Mouse (Mus musculus) neural tube, embryonic 13.5 days (tissue): ENCODE data around the gene Hnrnpa2b1. TPM values are rescaled to one million over a fixed set of nuclear protein-coding genes. Genes with fewer than 3 reads are reported as not detected.
A peak's percentile ranks its signal among the peaks of the same experiment; 100 is the strongest.
"Not testable (repeated sequence)": the region's sequence is repeated elsewhere in the genome, so short reads cannot be mapped to it uniquely, and the experiment has no call there.

Experiments
- ATAC-seq: fragments of 200-750 bp; cut with Nextera tagmentation; 2 replicates; pipeline ENCODE4 v1.8.0; 2017; ENCODE audit warnings: low read depth, mild to moderate bottlenecking, moderate TSS enrichment, moderate library complexity
- H3K27ac ChIP-seq: fragments of 300-500 bp; sonication (generic); replicated peaks from 2 replicates; pipeline ENCODE4 v1.5.1; 2015; ENCODE audit warnings: moderate library complexity, mild to moderate bottlenecking, inconsistent platforms
- H3K27me3 ChIP-seq: fragments of 300-500 bp; sonication (generic); 2 replicates; pipeline ENCODE4 v1.6.1; 2015; ENCODE audit warnings: mild to moderate bottlenecking, inconsistent platforms
- H3K36me3 ChIP-seq: fragments of 300-500 bp; sonication (generic); 2 replicates; pipeline ENCODE4 v1.6.1; 2015; ENCODE audit warnings: mild to moderate bottlenecking, inconsistent platforms
- H3K4me1 ChIP-seq: fragments of 300-500 bp; sonication (generic); replicated peaks from 2 replicates; pipeline ENCODE4 v1.6.1; 2015; ENCODE audit warnings: inconsistent platforms
- H3K4me2 ChIP-seq: fragments of 300-500 bp; sonication (generic); 2 replicates; pipeline ENCODE4 v1.6.1; 2015; ENCODE audit warnings: inconsistent platforms, mild to moderate bottlenecking, moderate library complexity
- H3K4me3 ChIP-seq: fragments of 300-500 bp; sonication (generic); 2 replicates; pipeline ENCODE4 v1.5.1; 2015; ENCODE audit warnings: mild to moderate bottlenecking, inconsistent platforms
- H3K9ac ChIP-seq: fragments of 300-500 bp; sonication (generic); 2 replicates; pipeline ENCODE4 v1.6.1; 2015; ENCODE audit warnings: moderate library complexity, mild to moderate bottlenecking, inconsistent platforms
- H3K9me3 ChIP-seq: fragments of 300-500 bp; sonication (generic); 2 replicates; pipeline ENCODE4 v1.6.1; 2016; ENCODE audit warnings: inconsistent platforms
- WGBS: fragments of 180-500 bp; shearing (Covaris S2); methylation state at CpG from one replicate; pipeline ENCODE4 v1.1.7; 2015; 5-methylcytosine and 5-hydroxymethylcytosine counted together
- polyA plus RNA-seq: library from polyadenylated mRNA; unstranded; fragments of >200 nt; fragmentation: Nextera tagmentation; extraction: Ambion mirVana; gene quantifications from 2 replicates; pipeline ENCODE4 v1.2.1, GENCODE M21; 2015

Gene Hnrnpa2b1
- polyA plus RNA-seq, 1 experiment from 2014 or later = 1,536 TPM

- no peak overlapping the region for H3K4me3 ChIP-seq
- H3K27ac ChIP-seq = no peak overlapping the region
- no peaks in the 10 kb centered on the region for H3K27me3 ChIP-seq
- H3K4me2 ChIP-seq = no peak overlapping the region
- no peaks in the 10 kb centered on the region for H3K4me1 ChIP-seq
- ATAC-seq = no peak
- H3K36me3 ChIP-seq = peaks cover 25% of the 10 kb centered on the region
- H3K9ac ChIP-seq = no peak overlapping the region
- WGBS = 77% methylated on average over 7 of the region's 7 CpGs
- no peaks in the 10 kb centered on the region for H3K9me3 ChIP-seq
Observed at GRCm38 (mm10) chr6:51486076-51486710, 16.5 kb upstream of the Hnrnpa2b1 start.

- WGBS = 63% methylated on average over 2 of the region's 2 CpGs
- ATAC-seq = no peak
- no peak overlapping the region for H3K4me2 ChIP-seq
- no peaks in the 10 kb centered on the region for H3K27me3 ChIP-seq
- H3K4me3 ChIP-seq = no peak overlapping the region
- no peaks in the 10 kb centered on the region for H3K9me3 ChIP-seq
- H3K9ac ChIP-seq = no peak overlapping the region
- H3K4me1 ChIP-seq = no peaks in the 10 kb centered on the region
- peaks cover 31% of the 10 kb centered on the region for H3K36me3 ChIP-seq
- H3K27ac ChIP-seq = no peak overlapping the region
Observed at GRCm38 (mm10) chr6:51485646-51486045, 16.0 kb upstream of the Hnrnpa2b1 start.

- not testable (repeated sequence) for H3K4me2 ChIP-seq, H3K27me3 ChIP-seq, ATAC-seq, H3K4me3 ChIP-seq, H3K9ac ChIP-seq, H3K4me1 ChIP-seq, H3K9me3 ChIP-seq, H3K27ac ChIP-seq
- 91% methylated on average over 8 of the region's 8 CpGs for WGBS
- H3K36me3 ChIP-seq = peaks cover 42% of the 10 kb centered on the region
Observed at GRCm38 (mm10) chr6:51484556-51484955, 14.9 kb upstream of the Hnrnpa2b1 start.

- no peaks in the 10 kb centered on the region for H3K4me1 ChIP-seq
- H3K4me2 ChIP-seq = no peak overlapping the region
- peaks cover 48% of the 10 kb centered on the region for H3K36me3 ChIP-seq
- ATAC-seq = no peak
- H3K9me3 ChIP-seq = no peaks in the 10 kb centered on the region
- no peaks in the 10 kb centered on the region for H3K27me3 ChIP-seq
- WGBS = 94% methylated on average over 3 of the region's 3 CpGs
- no peak overlapping the region for H3K9ac ChIP-seq
- H3K27ac ChIP-seq = no peak overlapping the region
- H3K4me3 ChIP-seq = no peak overlapping the region
Observed at GRCm38 (mm10) chr6:51483861-51484260, 14.2 kb upstream of the Hnrnpa2b1 start.

GRCm38 (mm10) chr6:51481548-51481947 is 11.9 kb upstream of the Hnrnpa2b1 start:
- H3K36me3 ChIP-seq = peaks cover 65% of the 10 kb centered on the region

GRCm38 (mm10) chr6:51479136-51479731 is 9.5 kb upstream of the Hnrnpa2b1 start:
- ATAC-seq = no peak
- no peak overlapping the region for H3K4me3 ChIP-seq
- H3K27ac ChIP-seq = no peak overlapping the region
- peaks cover 6% of the 10 kb centered on the region for H3K4me1 ChIP-seq
- WGBS = 93% methylated on average over 4 of the region's 4 CpGs
- no peaks in the 10 kb centered on the region for H3K27me3 ChIP-seq
- H3K36me3 ChIP-seq = peaks cover 77% of the 10 kb centered on the region
- no peak overlapping the region for H3K9ac ChIP-seq
- H3K4me2 ChIP-seq = no peak overlapping the region
- H3K9me3 ChIP-seq = no peaks in the 10 kb centered on the region

More at GRCm38 (mm10) chr6:51481548-51481947, 11.9 kb upstream of the Hnrnpa2b1 start:
- WGBS = 93% methylated on average over 8 of the region's 8 CpGs
- Histone ChIP-seq H3K9me3 (no peaks in the 10 kb centered on the region), H3K4me2 (no peak overlapping the region), H3K4me3 (no peak overlapping the region), H3K9ac (no peak overlapping the region), H3K4me1 (no peaks in the 10 kb centered on the region; the same call in 1 of the 2 replicates), H3K27me3 (no peaks in the 10 kb centered on the region), H3K27ac (no peak overlapping the region)
- no peak for ATAC-seq

GRCm38 (mm10) chr6:51472213-51472612 is 2.5 kb upstream of the Hnrnpa2b1 start:
- ATAC-seq = no peak
- peak overlapping the region; percentile 100 for H3K9ac ChIP-seq
- peak overlapping the region; percentile 98 for H3K4me3 ChIP-seq
- no peaks in the 10 kb centered on the region for H3K27me3 ChIP-seq
- peaks cover 42% of the 10 kb centered on the region for H3K36me3 ChIP-seq
- whole genome bisulfite sequencing = 41% methylated on average over 4 of the region's 4 CpGs
- peak overlapping the region; percentile 67 for H3K4me2 ChIP-seq
- peaks cover 32% of the 10 kb centered on the region for H3K4me1 ChIP-seq
- H3K27ac ChIP-seq = peak overlapping the region; percentile 100
- H3K9me3 ChIP-seq = no peaks in the 10 kb centered on the region

- no peaks in the 10 kb centered on the region for H3K27me3 ChIP-seq
- peak overlapping the region; percentile 98 for H3K4me3 ChIP-seq
- no peak for ATAC-seq
- 16% methylated on average over 3 of the region's 3 CpGs for WGBS
- peak overlapping the region; percentile 100 for H3K27ac ChIP-seq
- H3K9me3 ChIP-seq = no peaks in the 10 kb centered on the region
- H3K36me3 ChIP-seq = peaks cover 42% of the 10 kb centered on the region
- H3K4me1 ChIP-seq = peaks cover 36% of the 10 kb centered on the region
- peak overlapping the region; percentile 67 for H3K4me2 ChIP-seq
- peak overlapping the region; percentile 100 for H3K9ac ChIP-seq
Observed at GRCm38 (mm10) chr6:51471782-51472181, 2.1 kb upstream of the Hnrnpa2b1 start.

GRCm38 (mm10) chr6:51471179-51471505 is 1.4 kb upstream of the Hnrnpa2b1 start:
- H3K36me3 ChIP-seq = peaks cover 44% of the 10 kb centered on the region
- peak overlapping the region; percentile 100 for H3K9ac ChIP-seq
- no peaks in the 10 kb centered on the region for H3K27me3 ChIP-seq
- H3K4me3 ChIP-seq = peak overlapping the region; percentile 98
- H3K4me2 ChIP-seq = peak overlapping the region; percentile 67
- no peaks in the 10 kb centered on the region for H3K9me3 ChIP-seq
- H3K27ac ChIP-seq = peak overlapping the region; percentile 100
- no peak; the same call in 1 of the 2 replicates for ATAC-seq
- H3K4me1 ChIP-seq = peaks cover 43% of the 10 kb centered on the region
- WGBS = under 1% methylated on average over 10 of the region's 10 CpGs

GRCm38 (mm10) chr6:51470311-51471178 is 851 bp upstream of the Hnrnpa2b1 start, which contains the start of gene Cbx3:
Cbx3 (plus strand) TSS chr6:51470360.
- no peaks in the 10 kb centered on the region for H3K27me3 ChIP-seq
- H3K27ac ChIP-seq = peak within 1 kb of the TSS; percentile 100
- peaks cover 45% of the 10 kb centered on the region for H3K36me3 ChIP-seq
- peak within 1 kb of the TSS; percentile 100 for H3K9ac ChIP-seq
- peak within 1 kb of the TSS; percentile 98 for H3K4me3 ChIP-seq
- WGBS = under 1% methylated on average over 89 of the region's 99 CpGs
- H3K4me1 ChIP-seq = peaks cover 49% of the 10 kb centered on the region
- peak; percentile 87 for ATAC-seq
- H3K9me3 ChIP-seq = no peaks in the 10 kb centered on the region
- peak within 1 kb of the TSS; percentile 67 for H3K4me2 ChIP-seq

GRCm38 (mm10) chr6:51468891-51469561 is 668 bp downstream of the Hnrnpa2b1 start:
- under 1% methylated on average over 60 of the region's 63 CpGs for WGBS
- peak overlapping the region; percentile 100 for H3K27ac ChIP-seq
- peaks cover 53% of the 10 kb centered on the region for H3K4me1 ChIP-seq
- no peaks in the 10 kb centered on the region for H3K27me3 ChIP-seq
- H3K36me3 ChIP-seq = peaks cover 44% of the 10 kb centered on the region
- ATAC-seq = peak; percentile 51
- H3K9ac ChIP-seq = peak overlapping the region; percentile 100
- H3K4me3 ChIP-seq = peak overlapping the region; percentile 98
- peak overlapping the region; percentile 79 for H3K4me2 ChIP-seq
- no peaks in the 10 kb centered on the region for H3K9me3 ChIP-seq
